In the genomic region with DNA sequence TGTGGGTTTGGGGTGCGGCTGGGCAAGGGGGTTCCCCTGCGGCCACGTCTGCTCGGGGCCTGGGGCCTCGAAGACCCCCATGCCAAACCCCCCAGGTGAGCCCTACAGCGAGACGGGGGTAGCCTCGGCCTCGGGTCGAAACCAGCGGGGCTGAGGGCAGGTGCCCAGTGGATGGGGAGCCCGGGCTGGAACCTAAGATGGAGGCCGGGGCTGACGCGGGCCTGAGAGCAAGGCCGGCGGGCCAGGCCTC, we compare ENCODE assay signal across 8 mouse cellular contexts. TPM values are rescaled to one million over a fixed set of nuclear protein-coding genes. Genes with fewer than 3 reads are reported as not detected.
A peak's percentile ranks its signal among the peaks of the same experiment; 100 is the strongest.
DNase-seq lines count a peak whose midpoint lies in the region; ATAC-seq lines count a peak whose summit lies in the region.

No protein-coding gene starts in this region.

- peak overlapping the region; percentile 74 for H3K4me2 ChIP-seq in hindbrain, embryonic 16.5 days (ENCODE audit: low read length)
- H3K4me2 ChIP-seq in midbrain, embryonic 14.5 days (ENCODE audit: low read length) = peak overlapping the region; percentile 90

- H3K9ac ChIP-seq in hindbrain, embryonic 16.5 days (ENCODE audit: low read depth, low read length) = peak overlapping the region; percentile 70
- peak overlapping the region; percentile 94 for H3K9ac ChIP-seq in midbrain, embryonic 14.5 days (replicated peaks; ENCODE audit: low read length)

- no peaks in the 10 kb centered on the region for H3K9me3 ChIP-seq in hindbrain, embryonic 16.5 days (ENCODE audit: control insufficient read depth, low read length)
- H3K9me3 ChIP-seq in midbrain, embryonic 14.5 days (ENCODE audit: control insufficient read depth, low read length) = no peaks in the 10 kb centered on the region

- peak overlapping the region; percentile 94 for H3K27ac ChIP-seq in hindbrain, embryonic 16.5 days (ENCODE audit: low read depth, low read length)
- peak overlapping the region; percentile 97 for H3K27ac ChIP-seq in midbrain, embryonic 14.5 days (replicated peaks; ENCODE audit: low read depth, low read length)

- WGBS in hindbrain, embryonic 16.5 days = under 1% methylated on average over 17 of the region's 17 CpGs
- under 1% methylated on average over 17 of the region's 17 CpGs for WGBS in midbrain, embryonic 14.5 days

- H3K27me3 ChIP-seq in hindbrain, embryonic 16.5 days (replicated peaks; ENCODE audit: control insufficient read depth, insufficient read depth, low read length) = no peaks in the 10 kb centered on the region
- H3K27me3 ChIP-seq in midbrain, embryonic 14.5 days (ENCODE audit: control insufficient read depth, insufficient read depth, low read length) = no peaks in the 10 kb centered on the region

- peaks cover 43% of the 10 kb centered on the region for H3K4me1 ChIP-seq in hindbrain, embryonic 16.5 days (ENCODE audit: control insufficient read depth, insufficient read depth, low read depth, low read length)
- H3K4me1 ChIP-seq in midbrain, embryonic 14.5 days (ENCODE audit: control insufficient read depth, insufficient read depth, low read length) = peaks cover 38% of the 10 kb centered on the region

- peak; percentile 69 for DNase-seq in gastrocnemius, postnatal 25 days
- DNase-seq in gastrocnemius, postnatal 10 days = no peak
- peak; percentile 83 for DNase-seq in urinary bladder, adult 2 months (ENCODE audit: low spot score)
- no peak for DNase-seq in urinary bladder, postnatal 10 days (ENCODE audit: low spot score)
- no peak for DNase-seq in midbrain, embryonic 14.5 days
- DNase-seq in urinary bladder, postnatal 4 days (ENCODE audit: low spot score in 2 of 2) = no peak
- no peak for DNase-seq in right cerebral cortex, adult 2 months (ENCODE audit: low spot score in 2 of 2)

- peak; percentile 68 for ATAC-seq in hindbrain, embryonic 16.5 days
- peak; percentile 66; the same call in 1 of the 2 replicates for ATAC-seq in midbrain, embryonic 14.5 days (ENCODE audit: low FRiP score, low TSS enrichment)

- peak overlapping the region; percentile 51 for H3K4me3 ChIP-seq in hindbrain, embryonic 16.5 days (ENCODE audit: low read length)
- H3K4me3 ChIP-seq in midbrain, embryonic 14.5 days (replicated peaks; ENCODE audit: low read depth, low read length) = peak overlapping the region; percentile 79

- 0 out of 2 replicates have a peak, but pooled peaks cover 2% of the 10 kb centered on the region for H3K36me3 ChIP-seq in hindbrain, embryonic 16.5 days (ENCODE audit: control insufficient read depth, insufficient read depth, low read length)
- H3K36me3 ChIP-seq in midbrain, embryonic 14.5 days (ENCODE audit: control insufficient read depth, insufficient read depth, low read length) = peaks cover 22% of the 10 kb centered on the region

RNA-seq across cellular contexts. Expression of gene Nsd1, which starts 1.3 kb away (rescaled TPM):
- total RNA-seq in gastrocnemius, postnatal 25 days (2021) = 10 to 100 TPM; 46.0 to 51.2 TPM
- 10 to 100 TPM; 75.4 to 89.6 TPM for total RNA-seq in gastrocnemius, postnatal 10 days (2021)
- polyA plus RNA-seq in urinary bladder, adult 2 months (2012; rRNA removed) = 25.8 and 32.1 TPM in 2 replicates
- polyA plus RNA-seq in hindbrain, embryonic 16.5 days (2015; fragmentation: Nextera tagmentation; extraction: Ambion mirVana) = 40.8 and 46.3 TPM in 2 replicates
- 72.6 and 76.6 TPM in 2 replicates for polyA plus RNA-seq in midbrain, embryonic 14.5 days (2014; fragmentation: Nextera tagmentation; extraction: Ambion mirVana)

RNA-seq across cellular contexts. Expression of gene Fgfr4, which starts 58.5 kb away (rescaled TPM):
- total RNA-seq in gastrocnemius, postnatal 25 days (2021) = 1 to 10 TPM; 2.4 to 3.1 TPM
- total RNA-seq in gastrocnemius, postnatal 10 days (2021) = 10 to 100 TPM; 16.3 to 24.5 TPM
- 0.15 and 0.66 TPM in 2 replicates for polyA plus RNA-seq in urinary bladder, adult 2 months (2012; rRNA removed)
- 1.3 and 1.6 TPM in 2 replicates for polyA plus RNA-seq in hindbrain, embryonic 16.5 days (2015; fragmentation: Nextera tagmentation; extraction: Ambion mirVana)
- polyA plus RNA-seq in midbrain, embryonic 14.5 days (2014; fragmentation: Nextera tagmentation; extraction: Ambion mirVana) = 0.38 and 0.99 TPM in 2 replicates

Comparison
In these comparisons a context has a peak if more than half of its experiments do, and no peak if none do; other contexts are left out.
1. DNase-seq: peak in gastrocnemius, postnatal 25 days (single experiment) and urinary bladder, adult 2 months (single experiment); none in gastrocnemius, postnatal 10 days (single experiment), urinary bladder, postnatal 10 days (single experiment), midbrain, embryonic 14.5 days (single experiment), urinary bladder, postnatal 4 days (0 of 2) and right cerebral cortex, adult 2 months (0 of 2).